Mouse (Mus musculus) megakaryocyte, embryonic 14.5 days (primary cell): ENCODE measurements around the gene Wnt7a.

ENCODE experiments used
- FLI1 ChIP-seq: IDR thresholded peaks from 2 replicates; pipeline ENCODE4 v1.6.1; 2012; ENCODE audit warnings: low read length, inconsistent platforms, mixed read lengths
- GATA1 ChIP-seq: IDR thresholded peaks from 3 replicates; pipeline ENCODE4 v1.6.1; 2012; ENCODE audit warnings: mixed read lengths, low read length, inconsistent platforms, borderline replicate concordance

- TF ChIP-seq GATA1 (no peak), FLI1 (no peak)
These were observed 31.9 kb downstream of the Wnt7a start for GRCm38 (mm10) chr6:91379266-91379665.
